Mouse (Mus musculus): ENCODE measurements around the gene Taf8. TPM values are rescaled to one million over a fixed set of nuclear protein-coding genes. Genes with fewer than 3 reads are reported as not detected.

Gene Taf8
- polyA plus RNA-seq, 1 experiment from 2014 or later, result 24.0 TPM

- H3K9ac ChIP-seq (ENCODE audit: low read length), result no peak overlapping the region
- no peak overlapping the region for H3K27ac ChIP-seq (ENCODE audit: low read depth, low read length)
- H3K4me3 ChIP-seq (ENCODE audit: low read depth, low read length), result no peak overlapping the region
- WGBS, result 51% methylated on average over 9 of the region's 9 CpGs
- H3K36me3 ChIP-seq (ENCODE audit: control insufficient read depth, insufficient read depth, low read length), result no peaks in the 10 kb centered on the region
- peaks cover 6% of the 10 kb centered on the region; the same call in 1 of the 2 replicates for H3K4me1 ChIP-seq (ENCODE audit: control insufficient read depth, insufficient read depth, low read length)
- H3K27me3 ChIP-seq (replicated peaks; ENCODE audit: control insufficient read depth, insufficient read depth, low read length), result peaks cover 45% of the 10 kb centered on the region
- no peak overlapping the region for H3K4me2 ChIP-seq (ENCODE audit: low read length)
- no peak for DNase-seq (ENCODE audit: low spot score)
- no peak for ATAC-seq
- H3K9me3 ChIP-seq (replicated peaks; ENCODE audit: control insufficient read depth, low read length), result no peaks in the 10 kb centered on the region
These were observed 62.6 kb downstream of the Taf8 start for GRCm38 (mm10) chr17:47439396-47440028.

DNA sequence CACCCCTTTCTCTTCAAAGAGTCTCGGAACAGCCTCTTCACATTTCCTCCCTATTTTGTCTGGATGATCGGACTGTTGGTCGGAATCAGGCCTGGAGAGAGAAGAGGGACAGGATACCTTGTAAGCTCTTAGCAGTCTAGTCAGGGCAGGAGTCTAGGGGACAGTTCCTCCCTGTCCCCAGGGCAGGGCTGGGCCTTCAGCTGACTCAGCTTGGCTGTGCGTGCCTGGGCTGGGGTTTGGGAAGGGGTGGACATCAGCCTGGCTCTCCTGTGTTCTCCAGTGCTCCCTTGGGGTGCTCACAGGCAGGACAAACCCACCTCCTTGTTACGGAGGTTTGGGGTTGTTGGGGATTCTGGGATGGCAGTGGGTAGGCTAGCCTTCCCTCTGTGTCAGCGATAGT is 63.5 kb downstream of the Taf8 start:
- Histone ChIP-seq H3K4me3 (ENCODE audit: low read depth, low read length) (no peak overlapping the region), H3K4me1 (ENCODE audit: control insufficient read depth, insufficient read depth, low read length) (peaks cover 6% of the 10 kb centered on the region; the same call in 1 of the 2 replicates), H3K36me3 (ENCODE audit: control insufficient read depth, insufficient read depth, low read length) (no peaks in the 10 kb centered on the region), H3K27me3 (replicated peaks; ENCODE audit: control insufficient read depth, insufficient read depth, low read length) (peaks cover 45% of the 10 kb centered on the region), H3K9me3 (replicated peaks; ENCODE audit: control insufficient read depth, low read length) (no peaks in the 10 kb centered on the region), H3K4me2 (ENCODE audit: low read length) (no peak overlapping the region), H3K27ac (ENCODE audit: low read depth, low read length) (no peak overlapping the region), H3K9ac (ENCODE audit: low read length) (no peak overlapping the region)
- DNase-seq (ENCODE audit: low spot score), result no peak
- no peak for ATAC-seq
- 67% methylated on average over 6 of the region's 6 CpGs for WGBS

- no peaks in the 10 kb centered on the region for H3K9me3 ChIP-seq (replicated peaks; ENCODE audit: control insufficient read depth, low read length)
- H3K36me3 ChIP-seq (ENCODE audit: control insufficient read depth, insufficient read depth, low read length), result no peaks in the 10 kb centered on the region
- H3K4me3 ChIP-seq (ENCODE audit: low read depth, low read length), result peak within 1 kb of the TSS; percentile 29
- no peak for ATAC-seq
- peak within 1 kb of the TSS; percentile 52 for H3K4me2 ChIP-seq (ENCODE audit: low read length)
- no peak within 1 kb of the TSS for H3K27ac ChIP-seq (ENCODE audit: low read depth, low read length)
- 2% methylated on average over 24 of the region's 25 CpGs for WGBS
- H3K27me3 ChIP-seq (replicated peaks; ENCODE audit: control insufficient read depth, insufficient read depth, low read length), result peaks cover 45% of the 10 kb centered on the region
- DNase-seq (ENCODE audit: low spot score), result no peak
- H3K9ac ChIP-seq (ENCODE audit: low read length), result peak within 1 kb of the TSS; percentile 35; the same call in 1 of the 2 replicates
- peaks cover 6% of the 10 kb centered on the region; the same call in 1 of the 2 replicates for H3K4me1 ChIP-seq (ENCODE audit: control insufficient read depth, insufficient read depth, low read length)
These were observed 65.1 kb downstream of the Taf8 start, which contains the start of gene 1700001C19Rik for GRCm38 (mm10) chr17:47436907-47437547. Gene 1700001C19Rik, minus strand, starts transcription at chr17:47437376.

GRCm38 (mm10) chr17:47436156-47436906 is 65.8 kb downstream of the Taf8 start, which contains the start of gene AI661453:
Gene AI661453, plus strand, starts transcription at chr17:47436615.
- no peak for ATAC-seq
- H3K4me1 ChIP-seq (ENCODE audit: control insufficient read depth, insufficient read depth, low read length), result peaks cover 6% of the 10 kb centered on the region; the same call in 1 of the 2 replicates
- H3K4me3 ChIP-seq (ENCODE audit: low read depth, low read length), result peak within 1 kb of the TSS; percentile 29
- peak within 1 kb of the TSS; percentile 35; the same call in 1 of the 2 replicates for H3K9ac ChIP-seq (ENCODE audit: low read length)
- no peak within 1 kb of the TSS for H3K27ac ChIP-seq (ENCODE audit: low read depth, low read length)
- H3K36me3 ChIP-seq (ENCODE audit: control insufficient read depth, insufficient read depth, low read length), result no peaks in the 10 kb centered on the region
- DNase-seq (ENCODE audit: low spot score), result no peak
- under 1% methylated on average over 40 of the region's 45 CpGs for WGBS
- H3K9me3 ChIP-seq (replicated peaks; ENCODE audit: control insufficient read depth, low read length), result no peaks in the 10 kb centered on the region
- H3K27me3 ChIP-seq (replicated peaks; ENCODE audit: control insufficient read depth, insufficient read depth, low read length), result peaks cover 45% of the 10 kb centered on the region
- peak within 1 kb of the TSS; percentile 52 for H3K4me2 ChIP-seq (ENCODE audit: low read length)

Other genes starting within 250 kb of the Taf8 start
- 73.8 and 94.0 TPM in 2 replicates for gene Mrps10, start 133.4 kb downstream of the Taf8 start, polyA plus RNA-seq (2014; fragmentation: Nextera tagmentation; extraction: Ambion mirVana)
- gene Guca1b, start 116.9 kb downstream of the Taf8 start, polyA plus RNA-seq (2014; fragmentation: Nextera tagmentation; extraction: Ambion mirVana), result 0.37 TPM in 1 of 2 replicates, not detected in the other
- gene Guca1a, start 101.7 kb downstream of the Taf8 start, polyA plus RNA-seq (2014; fragmentation: Nextera tagmentation; extraction: Ambion mirVana), result 0.47 and 0.69 TPM in 2 replicates
- 0.18 TPM in 1 of 2 replicates, not detected in the other for gene AI661453, start 65.7 kb downstream of the Taf8 start, polyA plus RNA-seq (2014; fragmentation: Nextera tagmentation; extraction: Ambion mirVana)
- 0.61 and 0.69 TPM in 2 replicates for gene 1700001C19Rik, start 64.9 kb downstream of the Taf8 start, polyA plus RNA-seq (2014; fragmentation: Nextera tagmentation; extraction: Ambion mirVana)
- 60.6 and 67.2 TPM in 2 replicates for gene Ccnd3, start 2.8 kb upstream of the Taf8 start, polyA plus RNA-seq (2014; fragmentation: Nextera tagmentation; extraction: Ambion mirVana)
- gene Bysl, start 109.2 kb upstream of the Taf8 start, polyA plus RNA-seq (2014; fragmentation: Nextera tagmentation; extraction: Ambion mirVana), result 25.1 and 33.2 TPM in 2 replicates
- gene Med20, start 109.3 kb upstream of the Taf8 start, polyA plus RNA-seq (2014; fragmentation: Nextera tagmentation; extraction: Ambion mirVana), result 55.4 and 55.5 TPM in 2 replicates
- gene Gm20517, start 109.3 kb upstream of the Taf8 start, polyA plus RNA-seq (2014; fragmentation: Nextera tagmentation; extraction: Ambion mirVana), result 1.8 and 3.6 TPM in 2 replicates
- 5.9 and 6.6 TPM in 2 replicates for gene Usp49, start 128.4 kb upstream of the Taf8 start, polyA plus RNA-seq (2014; fragmentation: Nextera tagmentation; extraction: Ambion mirVana)
- gene Tomm6, start 186.1 kb upstream of the Taf8 start, polyA plus RNA-seq (2014; fragmentation: Nextera tagmentation; extraction: Ambion mirVana), result 309 and 324 TPM in 2 replicates
- 16.1 and 17.4 TPM in 2 replicates for gene Frs3, start 186.7 kb upstream of the Taf8 start, polyA plus RNA-seq (2014; fragmentation: Nextera tagmentation; extraction: Ambion mirVana)
- 4.7 and 4.8 TPM in 2 replicates for gene Gm21981, start 192.2 kb upstream of the Taf8 start, polyA plus RNA-seq (2014; fragmentation: Nextera tagmentation; extraction: Ambion mirVana)
- 0.42 and 0.62 TPM in 2 replicates for gene Prickle4, start 192.4 kb upstream of the Taf8 start, polyA plus RNA-seq (2014; fragmentation: Nextera tagmentation; extraction: Ambion mirVana)
- gene Pgc, start 224.6 kb upstream of the Taf8 start, polyA plus RNA-seq (2014; fragmentation: Nextera tagmentation; extraction: Ambion mirVana), result not detected in 2 replicates
- 2.2 and 2.4 TPM in 2 replicates for gene Tfeb, start 234.7 kb upstream of the Taf8 start, polyA plus RNA-seq (2014; fragmentation: Nextera tagmentation; extraction: Ambion mirVana)